1 mouse cellular context compared by ENCODE assay signal in the genomic region with DNA sequence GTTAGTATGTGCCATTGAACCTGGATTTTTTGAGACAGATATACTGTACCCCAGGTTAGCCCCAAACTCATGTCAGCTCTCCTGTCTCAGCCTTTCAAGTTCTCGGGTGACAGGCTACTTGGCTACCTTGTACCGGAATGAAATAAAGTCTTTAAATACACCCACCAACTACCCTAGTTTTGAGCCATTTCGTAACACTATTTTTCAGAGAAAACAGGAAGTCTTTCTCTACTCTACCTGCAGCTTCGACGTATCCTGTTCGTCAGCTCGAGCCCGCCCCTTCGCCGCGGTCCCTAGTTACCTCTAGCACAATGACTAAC.
A peak's percentile ranks its signal among the peaks of the same experiment; 100 is the strongest.
TF ChIP-seq lines count a peak whose summit lies in the region.

No protein-coding gene starts in this region.

TF ChIP-seq in CH12.LX, 34 proteins besides CTCF, POLR2A, EP300 and RAD21:
- peak; percentile 29; the same call in 1 of the 2 replicates for TF ChIP-seq JUND (conservative IDR thresholded peaks at IDR 0.05; ENCODE audit: low read depth, low read length)
- TF ChIP-seq MAX (IDR thresholded peaks at IDR 0.05; ENCODE audit: low read length): peak; percentile 32
- TF ChIP-seq BHLHE40 (IDR thresholded peaks at IDR 0.05; ENCODE audit: low read depth, low read length): no peak; the same call in 1 of the 2 replicates
- TF ChIP-seq E2F4 (IDR thresholded peaks at IDR 0.05; ENCODE audit: insufficient replicate concordance, low read depth, low read length): peak; percentile 73; the same call in 1 of the 2 replicates
- TF ChIP-seq SIN3A (IDR thresholded peaks at IDR 0.05; ENCODE audit: low read length): peak; percentile 81
